Mouse (Mus musculus) kidney, adult 2 months (tissue): ENCODE data around the gene Spop. TPM values are rescaled to one million over a fixed set of nuclear protein-coding genes. Genes with fewer than 3 reads are reported as not detected.
"Not testable (repeated sequence)": the region's sequence is repeated elsewhere in the genome, so short reads cannot be mapped to it uniquely, and the experiment has no call there.

Experiments used
- DNase-seq: peaks from one replicate; pipeline ENCODE4 v3.0.0; 2021
- H3K27ac ChIP-seq: fragments of 200-500 bp; 2 replicates; pipeline ENCODE4 v1.5.1; 2012; ENCODE audit warnings: low read depth, low read length, control low read depth, inconsistent platforms; ENCODE audit not compliant: insufficient read depth
- H3K27me3 ChIP-seq: fragments of 200-500 bp; replicated peaks from 2 replicates; pipeline ENCODE4 v1.6.1; 2012; ENCODE audit warnings: mild to moderate bottlenecking, moderate library complexity, low read length, inconsistent platforms; ENCODE audit not compliant: control insufficient read depth, insufficient read depth
- H3K36me3 ChIP-seq: fragments of 200-500 bp; 2 replicates; pipeline ENCODE4 v1.6.1; 2012; ENCODE audit warnings: mild to moderate bottlenecking, moderate library complexity, low read length, inconsistent platforms; ENCODE audit not compliant: control insufficient read depth, insufficient read depth
- H3K4me1 ChIP-seq: fragments of 200-500 bp; 2 replicates; pipeline ENCODE4 v1.6.1; 2011; ENCODE audit warnings: low read length; ENCODE audit not compliant: control insufficient read depth, insufficient read depth
- H3K4me3 ChIP-seq: fragments of 200-500 bp; 2 replicates; pipeline ENCODE4 v1.5.1; 2011; ENCODE audit warnings: mild to moderate bottlenecking, low read depth, low read length, control low read depth; ENCODE audit not compliant: insufficient read depth
- CTCF ChIP-seq: fragments of 200-500 bp; conservative IDR thresholded peaks from 2 replicates; pipeline ENCODE4 v1.5.1; 2011; ENCODE audit warnings: low read depth, mild to moderate bottlenecking, control low read depth, low read length, moderate library complexity, mixed read lengths; ENCODE audit not compliant: insufficient read depth, insufficient read length
- POLR2A ChIP-seq: fragments of 200-500 bp; IDR thresholded peaks from one replicate; pipeline ENCODE4 v1.6.1; 2011; ENCODE audit warnings: low read depth, low read length, control low read depth
- WGBS: fragments of 180-500 bp; shearing (Covaris S2); methylation state at CpG from one replicate; pipeline ENCODE4 v1.1.7; 2018; 5-methylcytosine and 5-hydroxymethylcytosine counted together
- polyA plus RNA-seq: library from polyadenylated mRNA; depleted of rRNA; stranded (reverse); fragments of >200 nt; gene quantifications from 2 replicates; pipeline ENCODE4 v1.2.3, GENCODE M21; 2012

The Spop gene
- polyA plus RNA-seq, 1 experiment = 66.4 TPM

GRCm38 (mm10) chr11:95401568-95401967 lies 12.3 kb upstream of the Spop start:
- Histone ChIP-seq H3K4me1 (peaks cover 3% of the 10 kb centered on the region; the same call in 1 of the 2 replicates), H3K27me3 (no peaks in the 10 kb centered on the region), H3K36me3 (no peaks in the 10 kb centered on the region), H3K4me3 (no peak overlapping the region), H3K27ac (no peak overlapping the region)
- TF ChIP-seq POLR2A = no peak
- no peak for TF ChIP-seq CTCF
- WGBS = 94% methylated on average over 5 of the region's 5 CpGs
- DNase-seq = no peak

DNA sequence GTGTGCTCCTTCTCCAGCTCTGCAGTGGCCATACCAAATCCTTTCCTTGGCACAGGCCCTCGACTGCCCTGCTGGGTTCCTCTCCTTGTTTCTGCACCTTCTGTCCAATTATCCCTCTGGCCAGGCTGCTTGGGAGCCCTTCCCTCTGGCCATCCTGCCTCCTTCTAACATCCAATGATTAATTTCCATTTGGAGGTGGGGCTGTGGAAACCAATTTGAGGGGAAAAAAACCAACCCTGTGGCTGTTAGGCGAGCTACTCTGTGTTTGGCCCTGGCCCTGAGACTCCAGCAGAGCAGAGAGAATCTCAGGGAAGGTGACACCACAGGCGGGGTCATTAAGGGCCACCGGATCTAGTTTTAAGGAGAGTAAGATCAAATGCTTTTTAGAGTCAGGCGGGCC lies 11.7 kb upstream of the Spop start:
- H3K4me3 ChIP-seq = no peak overlapping the region
- H3K4me1 ChIP-seq = peaks cover 3% of the 10 kb centered on the region; the same call in 1 of the 2 replicates
- H3K27ac ChIP-seq = no peak overlapping the region
- H3K36me3 ChIP-seq = no peaks in the 10 kb centered on the region
- TF ChIP-seq CTCF = no peak
- no peak for TF ChIP-seq POLR2A
- 47% methylated on average over 5 of the region's 5 CpGs for WGBS
- DNase-seq = no peak
- no peaks in the 10 kb centered on the region for H3K27me3 ChIP-seq

- no peak overlapping the region for H3K27ac ChIP-seq
- no peak overlapping the region for H3K4me3 ChIP-seq
- H3K27me3 ChIP-seq = no peaks in the 10 kb centered on the region
- peaks cover 3% of the 10 kb centered on the region; the same call in 1 of the 2 replicates for H3K4me1 ChIP-seq
- WGBS = 29% methylated on average over 8 of the region's 8 CpGs
- H3K36me3 ChIP-seq = no peaks in the 10 kb centered on the region
- DNase-seq = no peak
- TF ChIP-seq CTCF (no peak), POLR2A (no peak)
Measured at GRCm38 (mm10) chr11:95402658-95403101, 11.2 kb upstream of the Spop start.

DNA sequence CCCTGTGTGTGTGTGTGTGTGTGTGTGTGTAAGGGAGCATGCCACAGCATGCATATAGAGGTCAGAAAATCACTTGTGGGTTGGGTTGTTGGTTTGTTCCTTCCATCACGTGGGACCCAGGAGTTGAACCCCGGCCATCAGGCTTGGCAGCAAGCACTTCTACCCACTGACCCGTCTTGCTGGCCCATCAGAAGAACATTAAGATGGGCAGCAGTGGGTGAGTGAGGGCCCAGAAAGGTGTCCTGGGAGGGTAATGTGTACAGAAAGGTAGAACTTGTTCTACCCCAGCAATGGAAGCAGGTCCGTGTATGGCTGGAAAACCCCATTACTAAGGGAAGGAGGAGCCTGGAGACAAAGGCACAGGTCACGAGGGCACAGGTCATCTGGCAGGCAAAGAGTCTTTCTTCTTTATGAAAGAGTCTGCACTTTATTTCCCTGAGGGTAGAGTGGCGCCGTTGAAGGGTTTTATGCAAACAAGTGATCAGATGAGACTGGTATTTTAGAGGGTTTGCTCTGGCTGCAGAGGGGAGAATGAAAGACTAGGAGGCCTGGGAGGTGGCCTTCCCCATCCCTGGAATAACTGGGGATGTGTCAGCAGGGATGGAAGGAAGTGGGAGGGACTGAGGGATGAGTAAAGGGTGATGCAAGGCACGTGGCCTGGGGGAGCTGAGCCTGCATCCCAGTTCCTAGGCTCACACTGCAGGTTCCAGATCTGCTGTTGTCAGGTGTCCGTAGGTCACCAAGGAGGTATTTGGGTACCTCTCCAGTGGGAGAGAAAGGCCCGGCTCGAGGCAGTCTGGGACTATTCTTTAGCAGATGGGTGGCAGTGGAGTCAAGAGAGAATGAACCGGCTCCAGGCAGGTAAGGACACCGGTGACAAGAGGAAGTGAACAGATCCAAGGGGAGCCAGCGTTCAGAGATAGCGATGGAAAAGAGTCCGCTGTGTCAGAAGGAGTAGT lies 10.2 kb upstream of the Spop start:
- WGBS = 76% methylated on average over 16 of the region's 16 CpGs
- no peaks in the 10 kb centered on the region for H3K36me3 ChIP-seq
- H3K27ac ChIP-seq = no peak overlapping the region

GRCm38 (mm10) chr11:95405771-95406170 lies 8.1 kb upstream of the Spop start:
- peak; percentile 25 for DNase-seq
- no peaks in the 10 kb centered on the region for H3K27me3 ChIP-seq
- no peak overlapping the region for H3K4me3 ChIP-seq
- WGBS = 53% methylated on average over 4 of the region's 4 CpGs
- H3K27ac ChIP-seq = no peak overlapping the region
- TF ChIP-seq POLR2A = no peak
- TF ChIP-seq CTCF = no peak
- no peaks in the 10 kb centered on the region for H3K36me3 ChIP-seq
- no peaks in the 10 kb centered on the region for H3K4me1 ChIP-seq

More for the DNA sequence above, 10.2 kb upstream of the Spop start:
- Histone ChIP-seq H3K4me3 (no peak overlapping the region), H3K27me3 (no peaks in the 10 kb centered on the region), H3K4me1 (no peaks in the 10 kb centered on the region)
- DNase-seq = no peak
- TF ChIP-seq CTCF (no peak), POLR2A (no peak)

DNA sequence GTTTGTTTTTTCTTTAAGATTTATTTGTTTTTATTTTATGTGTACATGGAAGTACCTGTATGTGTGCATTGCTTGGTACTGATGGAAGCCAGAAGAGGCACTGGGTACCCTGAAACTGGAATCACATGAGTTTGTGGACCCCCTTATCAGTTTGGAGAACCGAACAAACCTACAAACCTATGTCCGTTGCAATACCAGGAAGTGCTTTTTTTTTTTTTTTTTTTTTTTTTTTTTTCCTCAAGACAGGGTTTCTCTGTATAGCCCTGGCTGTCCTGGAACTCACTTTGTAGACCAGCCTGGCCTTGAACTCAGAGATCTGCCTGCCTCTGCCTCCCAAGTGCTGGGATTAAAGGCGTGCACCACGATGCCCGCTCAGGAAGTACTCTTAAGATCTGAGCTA lies 7.5 kb upstream of the Spop start:
- WGBS = 87% methylated on average over 5 of the region's 5 CpGs
- not testable (repeated sequence) for H3K27me3 ChIP-seq, H3K4me3 ChIP-seq, DNase-seq, H3K27ac ChIP-seq, H3K4me1 ChIP-seq, H3K36me3 ChIP-seq

GRCm38 (mm10) chr11:95409450-95410112 lies 4.3 kb upstream of the Spop start:
- H3K4me1 ChIP-seq = no peaks in the 10 kb centered on the region
- no peak overlapping the region for H3K4me3 ChIP-seq
- no peak for TF ChIP-seq CTCF
- no peak for TF ChIP-seq POLR2A
- no peak overlapping the region for H3K27ac ChIP-seq
- WGBS = 91% methylated on average over 10 of the region's 10 CpGs
- DNase-seq = no peak
- no peaks in the 10 kb centered on the region for H3K27me3 ChIP-seq
- H3K36me3 ChIP-seq = no peaks in the 10 kb centered on the region
